Mouse (Mus musculus) cerebral cortex, adult 2 months (tissue): ENCODE measurements around the gene Mterf1a.

Source experiments
- WGBS: fragments of 180-500 bp; shearing (Covaris S2); methylation state at CpG from one replicate; pipeline ENCODE4 v1.1.7; 2018; 5-methylcytosine and 5-hydroxymethylcytosine counted together

Gene Mterf1a

DNA sequence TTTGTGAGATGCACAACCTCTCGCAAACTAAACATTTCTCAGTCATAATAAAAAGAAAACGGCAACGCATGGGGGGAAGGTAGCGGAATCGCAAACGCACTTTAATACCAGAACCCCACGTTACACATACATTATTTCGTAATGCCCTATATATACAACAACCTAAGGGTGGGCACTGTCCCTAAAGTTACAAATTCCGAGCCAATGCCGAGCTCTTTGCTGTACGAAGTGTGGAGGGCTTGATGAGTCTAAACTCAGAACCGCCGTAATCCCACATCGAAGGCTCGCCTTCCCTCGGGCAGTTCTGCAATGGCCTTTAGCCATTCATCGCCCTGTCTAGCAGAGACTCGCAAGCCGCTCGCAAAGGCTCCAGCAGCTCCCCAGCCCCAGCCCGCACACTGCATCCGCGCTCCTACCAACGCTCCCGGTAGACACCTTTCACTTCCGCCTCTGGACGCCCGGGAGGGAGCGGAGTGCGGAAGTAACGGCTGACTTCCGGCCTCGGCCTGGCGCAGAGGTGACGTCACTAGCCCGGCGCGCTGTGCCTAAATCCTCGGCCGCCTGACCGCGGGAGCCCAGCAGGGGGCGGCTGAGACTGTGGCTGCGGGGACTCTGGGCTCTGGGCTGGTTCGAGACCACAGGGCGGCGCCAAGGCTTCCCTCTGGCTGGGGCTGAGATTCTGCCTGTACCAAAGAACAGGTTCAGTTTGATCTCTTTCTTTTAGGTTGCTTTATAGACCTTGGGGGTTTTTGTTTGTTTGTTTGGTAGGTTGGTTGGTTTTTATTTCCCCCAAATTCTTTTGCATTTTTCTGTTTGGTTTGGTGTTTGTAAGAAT is at the start of gene Mterf1a:
Mterf1a (minus strand) TSS at position 475 of the 835 bp plus-strand sequence.
- 1% methylated on average over 9 of the region's 47 CpGs for WGBS

DNA sequence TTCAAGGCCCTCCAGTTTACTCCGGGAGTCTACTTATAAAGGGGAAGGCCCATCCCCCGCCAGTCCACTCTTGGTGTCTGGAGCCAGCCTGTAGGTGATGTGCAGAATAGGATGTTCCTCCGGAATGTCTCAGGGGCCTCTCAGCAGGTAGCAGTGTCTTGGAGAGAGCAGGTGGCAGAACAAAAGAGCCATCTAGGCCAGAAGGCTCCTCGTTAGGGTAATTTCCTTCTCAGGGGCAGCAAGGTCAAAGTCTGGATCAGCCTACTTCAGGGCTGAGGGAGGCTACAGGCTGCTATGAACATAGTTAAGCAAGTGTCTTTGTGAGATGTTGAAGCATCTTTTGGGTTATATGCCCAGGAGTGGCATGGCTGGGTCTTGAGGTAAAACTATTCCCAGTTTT is 49.4 kb upstream of the Mterf1a start:
- WGBS = 69% methylated on average over 4 of the region's 4 CpGs

DNA sequence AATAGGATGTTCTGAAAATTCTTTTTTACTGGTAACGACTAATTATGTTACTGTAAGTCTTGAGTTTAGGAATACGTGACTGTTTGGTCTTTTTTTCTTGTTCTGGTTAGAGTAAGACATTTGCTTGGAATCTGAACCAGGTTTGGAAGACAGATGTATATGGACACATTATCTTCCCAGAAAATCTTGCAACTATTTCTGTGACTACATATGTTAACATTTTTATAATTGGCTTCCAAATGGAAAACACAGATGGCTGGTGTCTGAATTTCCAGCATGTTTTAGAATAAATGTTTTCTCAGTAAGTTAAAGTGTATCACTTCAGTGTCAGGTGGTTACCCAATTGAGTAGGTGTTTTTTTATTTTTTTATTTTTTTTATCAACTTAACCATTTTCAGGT is 47.5 kb upstream of the Mterf1a start:
- 50% methylated on average over 2 of the region's 2 CpGs for WGBS

DNA sequence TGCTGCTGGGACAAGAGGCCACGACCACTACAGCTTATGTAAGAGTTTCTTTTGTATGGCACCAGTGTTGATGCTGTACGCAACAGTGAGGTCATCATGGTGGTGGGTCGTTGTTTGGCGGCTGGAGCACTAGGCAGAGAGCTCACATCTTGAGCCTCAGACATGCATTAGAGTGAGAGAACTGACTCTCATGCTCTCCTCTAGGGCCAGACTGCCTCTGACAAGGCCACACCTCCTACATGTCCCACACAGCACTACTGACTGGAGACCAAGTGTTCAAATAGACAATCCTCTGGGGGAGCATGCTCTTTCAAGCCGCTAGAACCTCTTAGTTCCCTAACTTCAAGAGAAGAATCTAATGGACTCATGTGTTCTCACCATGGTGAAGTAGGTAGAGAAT is 45.6 kb upstream of the Mterf1a start:
- WGBS = 90% methylated on average over 5 of the region's 5 CpGs

DNA sequence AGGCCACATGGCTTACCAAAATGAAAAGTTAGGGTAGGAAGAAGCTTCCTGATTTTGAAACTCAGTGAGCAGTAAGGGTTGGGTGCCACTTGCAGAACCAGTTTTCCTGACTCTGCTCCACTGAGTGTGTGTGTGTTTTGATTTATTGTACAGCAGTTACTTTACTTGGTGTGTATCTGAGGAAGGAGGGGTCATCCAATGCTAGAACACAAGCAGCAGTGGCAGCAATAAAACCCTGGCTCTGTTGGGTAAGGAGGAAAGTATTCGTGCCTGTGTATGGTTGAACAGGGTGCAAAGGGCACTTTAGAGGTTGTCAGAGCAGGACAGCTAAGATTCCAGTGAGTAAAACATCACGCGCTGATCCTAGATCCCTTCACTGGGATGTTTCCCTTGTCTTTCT is 45.2 kb upstream of the Mterf1a start:
- 98% methylated on average over 3 of the region's 3 CpGs for WGBS

DNA sequence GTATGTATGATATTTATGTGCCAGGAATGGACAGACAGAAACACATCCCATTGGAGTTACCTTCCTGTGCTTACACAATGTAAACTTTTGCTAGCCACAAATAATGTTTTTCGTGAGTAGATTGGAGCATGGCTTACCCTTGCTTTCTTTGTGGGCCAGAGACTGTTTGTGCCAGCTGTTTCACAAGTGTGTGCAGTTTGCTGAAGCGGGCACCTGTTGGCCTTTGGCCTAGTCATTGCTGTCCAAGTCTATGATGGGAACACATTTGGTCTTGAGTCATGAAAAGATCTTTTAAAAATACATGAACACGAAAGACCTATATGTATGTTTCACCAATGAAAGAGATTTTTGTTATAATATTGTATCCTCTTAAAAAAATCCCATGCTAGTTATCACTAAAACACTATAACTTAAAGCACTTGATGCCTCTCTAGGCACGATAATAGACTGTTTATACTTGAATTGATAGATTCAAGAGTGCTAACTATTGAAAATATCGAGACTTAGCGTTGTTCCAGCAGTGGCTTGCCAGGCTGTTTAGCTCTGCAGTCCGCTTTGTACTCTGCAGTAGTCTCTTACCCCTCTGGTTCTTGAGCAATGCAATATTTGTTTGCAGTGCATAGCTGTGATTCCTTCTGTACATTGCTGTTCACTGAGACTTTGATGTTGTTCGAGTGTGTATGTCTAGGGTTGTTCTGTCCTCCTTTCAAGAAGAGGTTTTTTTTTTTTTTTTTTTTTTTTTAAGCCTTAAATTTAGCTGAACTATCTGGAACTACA is 42.2 kb upstream of the Mterf1a start:
- WGBS = 77% methylated on average over 8 of the region's 8 CpGs

DNA sequence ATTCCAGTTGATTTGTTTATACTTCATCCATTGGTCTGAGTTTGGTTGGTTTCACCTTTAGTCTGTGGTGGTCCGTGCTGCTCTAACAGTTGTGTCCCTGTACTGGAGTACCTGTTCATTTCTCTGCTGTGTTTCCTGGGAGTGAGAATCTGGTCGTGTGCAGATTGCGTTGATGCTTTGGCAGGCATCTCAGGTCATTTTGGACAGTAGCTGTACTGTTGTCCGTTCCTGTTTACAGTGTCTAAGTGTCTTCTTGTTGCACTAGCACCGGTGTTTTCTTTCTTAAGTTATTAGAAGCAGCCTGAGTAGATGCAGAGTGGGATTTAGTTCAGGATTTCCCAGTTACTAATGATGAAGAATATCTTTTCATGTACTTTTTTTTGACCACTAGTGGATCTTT is 41.5 kb upstream of the Mterf1a start:
- WGBS = 74% methylated on average over 5 of the region's 5 CpGs

DNA sequence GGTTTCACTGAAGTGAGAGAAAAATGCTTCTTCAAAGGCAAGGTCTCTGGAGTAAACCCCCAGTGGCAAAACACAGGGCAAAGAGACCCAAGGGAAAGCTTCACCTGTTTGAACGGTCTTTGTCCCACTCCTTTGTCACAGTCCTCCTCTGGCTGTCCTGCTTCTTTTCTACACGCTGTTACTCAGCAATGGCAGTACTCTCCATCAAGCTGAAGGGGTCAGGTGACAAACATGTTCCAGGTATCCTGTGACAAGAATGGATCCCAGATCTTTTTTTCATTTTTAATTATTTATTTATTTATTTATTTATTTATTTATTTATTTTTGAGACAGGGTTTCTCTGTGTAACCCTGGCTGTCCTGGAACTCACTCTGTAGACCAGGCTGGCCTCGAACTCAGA is 39.8 kb upstream of the Mterf1a start:
- WGBS = 98% methylated on average over 3 of the region's 3 CpGs

DNA sequence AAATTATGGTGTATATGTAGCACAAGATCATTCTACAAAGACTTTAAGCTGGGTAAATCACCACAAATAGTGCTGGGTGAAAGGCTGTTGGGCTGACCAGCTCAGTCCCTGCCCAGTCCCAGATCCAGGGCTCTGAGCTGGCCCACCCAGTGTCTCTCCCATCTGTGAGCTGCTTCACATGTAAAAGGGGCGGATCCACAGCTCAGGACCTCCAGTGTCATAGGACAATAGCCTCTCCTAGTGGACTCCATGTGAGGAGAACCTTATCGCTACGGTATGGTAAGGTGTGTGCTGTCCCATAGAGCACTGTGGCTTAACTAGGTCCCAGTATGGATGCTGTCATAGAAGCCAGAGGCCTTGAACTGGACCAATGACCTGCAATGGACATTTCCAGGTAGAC is 37.9 kb upstream of the Mterf1a start:
- WGBS = 91% methylated on average over 3 of the region's 3 CpGs

DNA sequence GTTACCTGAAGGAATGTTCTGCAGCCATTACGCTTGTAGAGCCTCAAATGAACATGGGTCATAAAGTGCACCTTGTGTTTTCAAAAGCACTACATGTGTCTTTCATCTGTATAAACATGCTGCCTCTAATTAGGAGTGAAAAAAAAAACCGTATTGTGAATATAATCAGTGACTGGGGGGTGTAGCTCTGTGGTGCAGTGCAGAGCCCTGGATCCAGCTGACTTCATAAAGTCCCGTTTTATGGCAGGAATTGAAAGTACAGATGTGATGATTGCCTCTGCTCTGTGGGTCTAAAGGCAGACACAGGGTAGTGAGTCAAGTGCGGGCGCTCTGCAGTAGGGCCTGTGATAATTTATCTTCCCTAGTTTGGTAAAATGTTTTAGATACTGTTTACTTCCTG is 37.0 kb upstream of the Mterf1a start:
- whole genome bisulfite sequencing = 71% methylated on average over 5 of the region's 5 CpGs

DNA sequence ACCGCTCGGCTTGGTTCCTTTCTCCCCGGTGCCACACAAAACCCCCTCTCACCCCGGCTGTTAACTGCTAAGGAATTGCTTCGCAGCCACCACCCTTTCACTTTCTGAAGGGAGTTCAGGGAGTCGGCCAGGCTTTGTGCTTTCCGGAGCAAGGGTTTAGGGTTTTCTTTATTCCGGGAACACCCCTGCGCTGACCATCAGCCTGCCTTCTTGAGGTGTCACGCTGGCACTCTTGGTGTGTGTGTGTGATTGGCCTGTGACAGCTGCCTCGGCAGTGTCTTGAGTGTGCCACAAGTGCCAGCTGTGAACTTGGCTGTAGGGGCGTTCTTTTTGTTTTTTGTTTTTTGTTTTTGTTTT is 34.9 kb upstream of the Mterf1a start:
- 0% methylated on average over 12 of the region's 12 CpGs for WGBS

DNA sequence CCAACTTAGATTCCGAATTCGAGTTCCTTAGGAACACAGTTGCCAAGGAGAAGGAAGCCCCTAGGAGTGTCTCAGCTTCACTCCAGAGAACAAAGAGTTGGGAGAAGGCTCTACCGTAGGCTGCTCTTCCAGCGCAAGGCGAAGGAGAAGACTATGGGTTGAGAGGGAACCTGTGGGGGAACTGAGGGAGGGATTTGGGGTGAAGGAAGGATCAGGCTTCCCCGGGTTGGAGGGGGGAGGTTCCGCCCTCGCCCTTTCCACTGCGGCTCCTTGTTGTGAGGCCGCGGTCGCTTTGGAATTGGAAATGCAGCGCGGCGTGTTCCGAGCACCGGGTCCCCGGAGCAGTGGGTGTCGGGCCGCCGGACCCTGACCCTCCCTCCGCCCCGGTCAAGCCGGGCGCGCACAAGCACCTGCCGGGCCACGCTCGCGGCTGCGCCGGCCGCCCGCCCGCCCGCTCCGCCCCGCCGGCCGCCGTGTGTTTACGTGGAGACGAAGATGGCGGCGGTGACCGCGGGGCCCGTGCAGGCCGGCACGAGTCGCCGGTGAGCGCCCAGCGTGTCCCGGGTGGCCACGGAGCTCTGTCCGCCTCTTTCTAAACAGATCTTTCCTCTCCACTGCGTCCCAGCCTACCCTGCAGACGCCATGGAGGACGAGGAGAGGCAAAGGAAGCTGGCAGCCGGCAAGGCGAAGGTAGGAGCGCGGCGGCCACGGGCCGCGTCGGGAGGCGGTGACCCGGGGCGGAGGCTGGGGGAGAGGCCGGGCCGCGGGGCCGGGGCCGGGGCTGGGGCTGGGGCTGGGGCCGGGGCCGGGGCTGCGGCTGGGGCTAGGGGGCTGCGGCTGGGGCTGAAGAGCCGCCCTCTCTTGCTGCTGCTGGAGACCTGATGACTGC is 34.3 kb upstream of the Mterf1a start, which contains the start of gene Akap9:
Akap9 (plus strand) TSS at position 254 of the 889 bp plus-strand sequence.
- WGBS = 1% methylated on average over 73 of the region's 82 CpGs

DNA sequence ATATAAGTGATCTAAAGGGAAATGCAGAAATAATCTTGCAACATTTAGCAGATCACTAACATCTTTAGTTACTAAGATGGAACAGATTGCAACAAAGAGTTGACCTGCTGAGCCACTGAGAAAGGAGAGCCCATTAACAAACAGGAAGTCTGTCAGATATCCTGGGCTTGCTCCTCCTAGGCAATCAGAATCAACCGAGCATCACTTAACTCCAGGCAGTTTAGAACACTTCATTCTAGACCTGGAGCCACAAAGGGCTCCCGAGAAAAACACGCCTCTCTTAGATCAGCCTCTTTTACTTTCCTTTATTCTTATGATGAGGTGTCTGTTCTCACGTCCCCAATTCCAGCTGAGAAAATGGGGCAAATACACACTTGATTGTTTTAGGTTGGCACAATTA is 32.9 kb upstream of the Mterf1a start:
- WGBS = 54% methylated on average over 4 of the region's 4 CpGs

DNA sequence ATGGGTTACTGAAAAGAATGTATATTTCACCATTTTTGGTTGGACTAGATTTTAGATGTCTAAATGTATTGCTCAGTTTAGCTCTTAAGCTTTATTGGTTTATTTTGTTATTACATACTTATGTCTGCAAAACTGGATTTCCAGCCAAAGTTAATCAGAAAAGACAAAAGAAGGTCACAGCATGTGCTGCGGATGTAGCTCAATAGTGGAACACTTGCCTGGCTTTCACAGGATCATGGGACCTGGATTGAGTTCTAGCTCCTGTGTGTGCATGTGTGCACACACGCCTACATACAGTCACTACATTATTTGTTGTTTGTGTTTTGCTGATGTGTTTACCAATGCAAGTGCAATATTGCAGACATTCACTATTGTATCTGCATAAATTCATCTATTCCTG is 28.6 kb upstream of the Mterf1a start:
- WGBS = 93% methylated on average over 2 of the region's 2 CpGs

DNA sequence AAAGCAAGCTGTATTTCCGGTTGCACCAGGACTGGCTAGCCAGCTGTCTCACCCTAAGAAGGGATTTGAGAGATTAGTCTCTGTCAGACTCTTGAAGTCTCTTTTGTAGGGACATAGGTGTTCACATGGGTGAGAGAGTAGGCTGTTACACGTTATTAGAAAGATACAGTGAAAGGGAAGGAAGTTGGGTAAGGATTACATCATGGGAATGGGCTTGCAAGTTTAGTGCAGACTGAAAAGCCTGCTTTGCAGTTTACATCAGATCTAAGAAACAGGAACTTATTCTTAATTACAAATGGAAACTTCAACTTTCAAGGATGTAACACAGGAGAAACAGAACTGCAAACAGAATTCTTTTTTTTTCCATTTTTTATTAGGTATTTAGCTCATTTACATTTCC is 11.7 kb upstream of the Mterf1a start:
- 74% methylated on average over 2 of the region's 2 CpGs for WGBS

DNA sequence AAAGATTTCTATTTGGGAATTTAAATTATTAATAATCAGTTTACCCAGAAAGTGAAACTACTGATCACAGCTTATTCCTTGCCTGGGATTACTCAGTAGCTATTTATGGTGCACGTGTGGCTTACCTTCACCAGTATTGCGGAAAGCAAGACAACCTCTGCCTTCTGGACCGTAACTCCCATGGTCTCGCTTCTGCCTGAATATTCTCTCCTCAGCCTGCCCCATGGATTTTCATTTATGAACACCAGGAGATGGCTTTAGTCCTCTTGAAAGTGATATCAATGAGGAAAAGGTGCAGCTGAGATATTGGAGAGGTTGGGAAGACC is 524 bp upstream of the Mterf1a start:
- 94% methylated on average over 4 of the region's 4 CpGs for WGBS

DNA sequence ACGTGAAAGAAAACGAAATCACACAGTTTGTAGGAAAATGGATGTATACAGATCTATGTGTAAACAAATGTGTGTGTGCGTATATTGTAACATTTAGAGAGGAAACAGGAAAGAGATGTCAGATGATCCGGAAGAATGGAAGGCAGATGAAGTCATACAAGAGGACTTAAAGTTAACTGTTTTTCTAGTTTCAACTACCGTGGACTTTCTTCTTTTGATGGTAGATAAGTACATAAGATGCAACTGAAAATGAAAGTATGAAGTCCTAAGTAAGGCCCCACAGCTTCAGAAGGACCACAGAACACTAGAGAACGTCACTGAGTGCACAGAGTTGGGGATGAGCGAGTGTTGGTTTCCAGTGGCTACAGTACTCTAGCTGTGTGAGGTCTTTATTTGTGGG is 6.9 kb downstream of the Mterf1a start:
- 90% methylated on average over 7 of the region's 7 CpGs for WGBS

DNA sequence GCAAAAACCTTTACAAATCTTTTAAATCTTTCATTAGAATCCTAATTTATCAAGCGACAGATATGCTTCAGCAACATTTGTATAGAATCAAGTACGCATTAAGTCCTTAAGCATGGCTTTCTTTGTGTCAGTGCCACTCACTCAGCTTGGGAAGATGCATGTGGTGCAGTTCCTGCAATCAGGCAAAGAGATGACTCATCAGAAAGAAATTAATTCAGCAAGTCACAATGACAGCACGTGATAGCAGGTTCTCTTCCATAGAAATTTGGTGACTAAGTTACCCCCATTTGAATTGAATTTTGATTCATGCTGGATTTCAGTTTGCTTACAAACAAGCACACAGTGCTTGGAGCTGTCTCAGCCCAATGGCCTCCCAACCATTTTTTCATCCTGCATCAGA is 20.2 kb downstream of the Mterf1a start:
- WGBS = 61% methylated on average over 3 of the region's 3 CpGs

DNA sequence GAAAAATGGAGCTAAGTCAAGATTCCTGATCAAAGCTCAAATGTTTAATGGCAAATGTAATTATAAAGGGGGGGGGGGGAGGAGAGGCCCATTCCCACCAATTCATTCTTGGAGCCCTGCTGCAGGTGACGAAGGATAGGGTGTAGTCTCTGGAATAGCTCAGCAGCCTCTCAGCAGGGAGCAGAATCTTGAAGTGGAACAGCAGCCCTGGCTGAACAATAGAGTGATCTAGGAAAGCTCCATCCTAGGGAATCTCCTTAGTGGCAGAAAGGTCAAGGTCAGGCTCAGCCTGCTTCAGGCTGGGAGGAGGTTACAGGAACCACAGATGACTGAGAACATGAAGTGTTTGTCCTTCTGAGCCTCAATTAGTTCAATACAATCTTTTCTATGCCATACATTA is 21.4 kb downstream of the Mterf1a start:
- 77% methylated on average over 1 of the region's 1 CpGs for WGBS

DNA sequence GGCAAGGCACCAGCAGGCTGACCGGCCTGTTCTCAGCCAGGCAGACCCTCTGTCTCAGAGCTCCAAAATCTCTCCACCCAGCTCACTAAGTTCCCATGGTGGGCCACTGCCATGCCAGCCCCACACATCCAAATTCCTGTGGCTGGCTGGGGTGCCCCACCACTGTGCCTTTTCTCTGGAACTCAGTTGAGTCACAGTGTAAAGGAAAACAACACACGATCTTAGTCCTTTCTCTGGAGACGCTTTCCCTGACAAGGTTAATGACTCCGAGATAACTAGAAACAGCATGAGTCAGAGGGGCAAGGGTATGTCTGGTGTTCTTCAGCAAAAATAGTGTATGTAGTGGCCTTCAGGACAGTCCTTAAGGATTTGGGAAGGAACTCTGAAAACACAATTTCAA is 23.6 kb downstream of the Mterf1a start:
- 87% methylated on average over 4 of the region's 4 CpGs for WGBS

DNA sequence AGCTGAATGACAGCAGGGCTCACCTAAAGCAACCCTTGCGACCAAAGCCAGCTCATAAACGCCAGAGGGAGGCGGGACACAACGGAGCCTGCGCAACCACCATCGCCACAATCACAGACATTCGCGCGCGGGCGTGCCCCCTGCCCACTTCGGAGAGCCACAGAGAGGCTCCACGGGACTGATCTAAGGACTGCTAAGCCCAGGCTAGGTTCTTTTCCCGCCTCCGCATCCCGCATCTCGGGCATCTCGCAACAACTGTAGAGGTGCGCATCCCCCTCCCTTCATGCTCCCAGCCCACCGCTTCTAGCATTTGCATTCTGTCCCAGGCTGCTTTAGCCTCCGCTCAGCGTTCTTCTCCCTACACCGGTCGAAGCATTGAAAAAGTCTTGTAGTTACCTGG is 48.7 kb downstream of the Mterf1a start, which contains the start of gene Lrrd1:
Lrrd1 (plus strand) TSS at position 148 of the 400 bp plus-strand sequence.
- 10% methylated on average over 24 of the region's 24 CpGs for WGBS
